Mouse (Mus musculus): Measurements from ENCODE around the gene Fbxl16.

The Fbxl16 gene

DNA sequence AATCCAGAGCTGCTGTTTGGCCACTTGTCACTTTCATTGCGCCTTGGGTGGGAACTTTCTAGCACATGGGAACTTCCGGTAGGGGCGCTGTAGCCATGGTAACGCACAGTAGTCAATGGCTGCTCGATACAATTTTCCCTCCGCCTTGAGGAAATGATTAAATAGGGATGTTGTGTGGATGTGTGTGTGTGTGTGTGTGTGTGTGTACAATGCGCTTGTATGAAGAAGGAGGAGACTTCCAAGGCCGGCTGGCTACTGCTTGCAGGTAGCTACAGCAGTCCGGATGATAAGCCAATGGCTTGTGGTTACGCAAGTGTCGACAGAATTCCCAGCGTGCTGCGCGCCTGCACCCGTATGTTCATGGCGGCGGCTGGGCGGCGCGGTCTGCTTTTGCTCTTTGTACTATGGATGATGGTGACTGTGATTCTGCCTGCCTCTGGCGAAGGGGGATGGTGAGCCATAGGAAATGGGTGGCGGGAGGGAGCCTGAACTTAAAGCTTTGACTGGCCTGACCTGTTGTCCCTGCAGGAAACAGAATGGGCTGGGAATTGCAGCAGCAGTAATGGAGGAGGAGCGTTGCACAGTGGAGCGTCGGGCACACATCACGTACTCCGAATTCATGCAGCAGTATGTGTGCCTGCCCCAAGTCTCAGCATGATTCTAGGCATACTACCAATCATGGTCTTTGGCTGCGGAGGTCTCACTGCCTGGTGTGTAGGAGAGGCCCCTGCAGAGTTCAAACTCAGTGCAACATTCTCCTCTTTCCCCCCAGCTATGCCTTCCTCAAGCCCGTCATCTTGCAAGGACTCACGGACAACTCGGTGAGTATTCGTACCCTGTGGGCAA is 20.1 kb downstream of the Fbxl16 start, which contains the start of gene Jmjd8:
Gene Jmjd8, plus strand, starts transcription at position 156 of the 846 bp plus-strand sequence.
- DNase-seq (ENCODE audit: low read depth, low spot score): peak; percentile 75

DNA sequence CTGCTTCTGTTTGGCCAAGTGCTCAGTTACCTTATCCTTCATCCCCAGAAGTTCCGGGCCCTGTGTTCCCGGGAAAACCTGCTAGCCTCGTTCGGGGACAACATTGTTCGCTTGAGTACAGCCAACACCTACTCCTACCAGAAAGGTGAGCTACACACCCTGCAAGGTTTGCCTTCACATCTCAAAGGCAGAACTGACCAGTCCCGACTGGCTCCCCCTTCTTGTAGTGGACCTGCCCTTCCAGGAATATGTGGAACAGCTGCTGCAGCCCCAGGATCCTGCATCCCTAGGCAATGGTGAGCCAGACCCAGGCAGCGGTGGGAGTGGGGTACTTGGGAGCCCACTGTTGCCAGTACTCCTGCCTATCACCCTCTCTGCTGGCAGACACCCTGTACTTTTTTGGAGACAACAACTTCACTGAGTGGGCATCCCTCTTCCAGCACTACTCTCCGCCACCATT is 20.7 kb downstream of the Fbxl16 start:
- DNase-seq (ENCODE audit: low read depth, low spot score): no peak

GRCm38 (mm10) chr17:25830200-25830753 is 21.4 kb downstream of the Fbxl16 start:
- no peak for DNase-seq (ENCODE audit: low read depth, low spot score)

DNA sequence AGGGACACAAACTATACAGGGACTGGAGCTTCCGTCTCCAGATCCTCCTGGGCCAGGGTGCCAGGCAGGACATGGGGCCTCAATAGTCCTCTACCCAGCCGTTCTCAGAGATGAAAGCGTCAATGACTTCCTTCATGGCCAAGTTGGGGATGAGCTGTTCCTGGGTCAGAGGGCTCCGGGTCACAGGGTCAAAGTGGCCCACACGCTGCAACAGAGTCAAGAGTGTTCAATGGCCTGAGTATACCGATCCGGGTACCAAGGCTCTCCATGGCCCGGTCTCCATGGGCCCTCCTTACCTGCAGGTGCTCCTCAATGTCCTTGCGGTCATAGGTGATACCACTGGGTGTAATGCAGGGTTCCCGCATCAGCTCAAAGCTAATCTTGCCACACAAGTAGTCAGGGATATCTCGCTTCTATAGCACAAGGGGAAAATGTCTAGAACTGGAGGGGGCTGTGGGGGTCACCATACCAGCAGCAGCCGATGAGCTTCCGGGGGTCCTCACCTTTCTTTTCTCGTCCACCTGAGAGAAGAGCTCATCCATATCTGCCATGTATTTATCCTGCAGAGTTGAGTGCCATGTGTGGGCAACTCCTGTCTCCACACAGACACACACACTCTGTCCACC is 22.0 kb downstream of the Fbxl16 start:
- no peak for DNase-seq (ENCODE audit: low read depth, low spot score)

DNA sequence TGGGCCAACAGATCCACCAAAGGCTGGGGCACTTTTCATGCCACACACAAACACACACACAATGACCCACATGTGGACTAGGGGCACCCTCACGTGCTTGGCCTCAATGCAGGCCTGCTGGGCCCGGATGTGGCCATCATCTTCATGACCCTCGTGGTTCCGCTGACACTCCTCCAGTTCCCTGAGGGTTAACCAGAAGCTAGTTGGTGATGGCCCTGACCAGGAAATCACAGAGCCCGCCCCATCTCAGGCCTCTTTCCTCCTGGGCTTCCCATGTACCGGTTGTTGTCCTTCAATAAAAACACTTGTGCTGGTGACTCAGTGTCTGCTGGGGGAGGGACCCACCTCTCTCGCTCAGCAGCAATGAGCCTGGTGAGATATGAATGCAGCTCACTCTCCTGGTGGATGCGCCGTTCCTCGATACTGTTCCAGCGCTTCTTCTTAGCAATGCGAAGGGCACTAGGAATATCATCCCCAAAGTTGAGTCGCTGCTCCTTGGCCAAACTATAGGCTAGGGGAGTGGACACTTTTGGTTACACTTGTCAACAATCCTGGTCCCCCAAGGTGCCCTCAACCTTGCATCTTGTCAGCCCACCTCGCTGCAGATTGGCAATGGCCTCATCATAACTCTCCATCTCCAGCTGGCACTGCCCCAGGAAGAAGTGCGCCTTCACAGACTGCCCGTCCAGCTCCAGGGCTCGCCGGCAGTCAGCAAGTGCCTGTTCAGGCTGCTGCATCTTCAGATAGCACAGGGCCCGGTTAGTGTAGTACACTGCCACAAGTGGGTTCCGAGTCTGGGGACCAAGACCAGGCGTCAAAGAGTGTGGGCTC is 22.8 kb downstream of the Fbxl16 start:
- DNase-seq (ENCODE audit: low read depth, low spot score): no peak

- DNase-seq (ENCODE audit: low read depth, low spot score): peak; percentile 98
Measured at GRCm38 (mm10) chr17:25832436-25833290, 23.8 kb downstream of the Fbxl16 start.

DNA sequence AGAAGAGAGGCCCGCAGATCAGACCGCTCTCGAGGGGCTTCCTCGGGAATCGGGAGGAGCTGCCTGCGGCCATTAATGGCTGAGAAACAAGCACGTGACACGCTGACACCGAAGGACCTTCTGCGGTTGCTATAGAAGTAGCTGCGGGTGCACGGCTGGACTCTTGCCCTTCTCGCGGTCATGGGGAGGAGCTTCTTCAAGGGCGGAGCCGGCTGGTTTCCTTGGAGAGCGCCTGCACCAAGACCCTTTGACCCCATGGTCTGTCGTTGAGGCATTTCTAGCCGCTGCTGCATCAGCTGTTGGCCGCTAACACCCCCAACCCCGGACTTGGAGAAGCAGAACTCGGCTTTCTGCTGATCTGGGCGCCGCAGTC is 24.4 kb downstream of the Fbxl16 start, which contains the start of gene Stub1:
Gene Stub1, minus strand, starts transcription at position 114 of the 373 bp plus-strand sequence.
- peak; percentile 89 for DNase-seq (ENCODE audit: low read depth, low spot score)

GRCm38 (mm10) chr17:25833961-25834594 is 25.2 kb downstream of the Fbxl16 start:
- DNase-seq (ENCODE audit: low read depth, low spot score): no peak

DNA sequence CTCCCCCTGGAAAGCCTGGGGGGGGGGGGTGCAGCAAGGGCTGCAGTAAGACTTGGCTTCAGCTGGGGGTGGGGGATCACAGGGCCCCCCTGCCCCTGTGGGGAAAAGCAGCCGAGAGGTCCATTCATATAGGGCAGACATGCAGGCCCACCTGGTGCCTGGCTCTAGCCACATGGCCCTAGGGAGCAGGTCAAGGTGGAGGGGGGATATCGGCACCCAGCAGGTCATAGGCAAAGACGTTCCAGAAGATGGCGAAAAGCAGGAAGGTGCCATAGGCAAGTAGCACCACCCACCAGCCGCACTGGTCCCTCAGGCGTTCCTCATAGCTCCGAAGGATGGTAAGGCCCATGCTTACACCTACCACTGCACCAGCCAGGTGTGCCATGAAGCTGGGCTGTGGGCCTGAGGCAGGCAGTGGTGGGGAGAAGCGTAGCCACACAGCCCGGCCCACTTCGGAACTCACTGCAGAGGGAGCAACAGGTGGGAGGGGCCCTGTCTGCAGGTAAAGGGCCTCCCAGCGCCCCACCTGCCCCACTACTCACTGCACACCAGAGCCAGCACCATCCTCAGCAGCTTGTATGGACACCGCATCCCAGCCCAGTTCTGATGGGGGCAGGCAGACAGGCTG is 25.8 kb downstream of the Fbxl16 start:
- no peak for DNase-seq (ENCODE audit: low read depth, low spot score)

GRCm38 (mm10) chr17:25835301-25835700 is 26.4 kb downstream of the Fbxl16 start:
- DNase-seq (ENCODE audit: low read depth, low spot score): no peak

- no peak for DNase-seq (ENCODE audit: low read depth, low spot score)
Measured at GRCm38 (mm10) chr17:25835816-25836215, 26.9 kb downstream of the Fbxl16 start.

- DNase-seq (ENCODE audit: low read depth, low spot score): no peak
Measured at GRCm38 (mm10) chr17:25836397-25837075, 27.7 kb downstream of the Fbxl16 start.

DNA sequence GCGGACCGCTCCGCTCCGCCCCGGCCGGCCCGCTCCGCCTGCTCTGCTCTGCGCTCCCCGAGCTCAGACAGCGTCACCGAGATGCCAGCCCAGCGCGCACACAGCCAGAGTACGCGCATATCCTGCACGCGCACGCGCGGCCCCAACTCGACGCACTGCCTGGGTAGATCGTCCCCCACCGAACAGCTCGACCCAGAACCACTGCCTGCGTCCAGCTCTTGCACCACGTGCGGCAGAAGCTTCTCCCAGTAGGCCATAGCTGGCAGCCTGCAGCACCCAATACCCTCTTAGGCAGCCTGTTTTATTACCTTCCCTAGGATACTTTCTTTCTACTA is 28.2 kb downstream of the Fbxl16 start, which contains the start of gene Rhbdl1:
Gene Rhbdl1, minus strand, starts transcription at position 220 of the 335 bp plus-strand sequence.
- peak; percentile 66 for DNase-seq (ENCODE audit: low read depth, low spot score)

DNA sequence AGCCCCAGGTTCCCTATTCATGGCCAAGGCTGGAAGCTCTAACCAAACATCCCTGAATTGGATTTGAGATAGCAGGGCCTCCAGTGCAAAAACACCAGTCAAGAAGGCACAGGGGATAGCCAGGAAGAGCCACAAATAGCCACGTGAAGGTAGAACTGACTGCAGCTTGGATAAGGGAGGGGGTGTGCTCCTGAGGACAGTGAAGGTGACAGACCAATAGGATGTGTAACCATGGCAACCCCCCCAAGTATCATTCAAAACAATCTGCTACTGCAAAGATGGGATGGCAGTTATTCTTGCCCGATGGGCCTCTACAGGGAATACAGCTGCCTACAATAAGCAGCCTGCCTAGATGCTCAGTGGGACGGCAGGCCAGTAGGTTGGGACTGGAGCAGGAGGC is 28.6 kb downstream of the Fbxl16 start:
- no peak for DNase-seq (ENCODE audit: low read depth, low spot score)

GRCm38 (mm10) chr17:25838904-25839303 is 30.0 kb downstream of the Fbxl16 start:
- no peak for DNase-seq (ENCODE audit: low read depth, low spot score)

DNA sequence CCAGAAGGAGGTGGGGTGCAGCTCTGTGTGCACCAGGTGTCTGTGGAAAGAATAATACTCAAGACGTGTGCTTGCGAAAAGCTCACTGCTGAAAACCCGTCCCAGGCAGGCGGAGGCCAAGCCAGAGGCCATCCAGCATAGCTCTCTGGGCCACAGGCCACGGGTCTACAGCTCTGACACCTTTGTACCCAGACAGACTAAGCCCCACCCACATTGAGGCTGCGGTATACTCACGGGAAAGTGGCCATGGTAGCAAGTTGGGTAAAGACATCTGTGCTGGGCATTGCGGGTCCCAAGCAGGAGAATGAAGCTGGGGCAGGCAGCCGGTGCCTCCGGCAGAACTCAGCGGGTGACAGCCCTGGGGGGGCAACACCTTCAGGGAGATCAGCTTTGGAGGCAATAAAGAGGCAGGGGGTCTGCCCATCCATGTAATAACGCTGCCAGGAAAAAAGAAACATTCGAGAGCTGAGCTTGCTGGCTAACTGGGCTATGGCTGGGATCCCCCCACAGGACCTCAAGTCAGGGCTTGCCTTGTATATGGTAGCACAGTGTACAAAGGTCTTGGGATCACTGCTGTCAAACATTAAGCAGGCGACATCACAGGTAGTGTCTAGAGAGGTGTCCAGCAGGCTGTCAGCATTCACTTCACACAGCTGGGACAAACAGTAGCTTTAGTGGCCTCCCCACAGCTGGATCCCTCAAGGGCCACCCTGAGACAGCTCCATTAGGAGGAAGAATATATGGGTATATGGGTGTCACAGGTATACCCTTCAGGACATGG is 30.8 kb downstream of the Fbxl16 start:
- DNase-seq (ENCODE audit: low read depth, low spot score): no peak

DNA sequence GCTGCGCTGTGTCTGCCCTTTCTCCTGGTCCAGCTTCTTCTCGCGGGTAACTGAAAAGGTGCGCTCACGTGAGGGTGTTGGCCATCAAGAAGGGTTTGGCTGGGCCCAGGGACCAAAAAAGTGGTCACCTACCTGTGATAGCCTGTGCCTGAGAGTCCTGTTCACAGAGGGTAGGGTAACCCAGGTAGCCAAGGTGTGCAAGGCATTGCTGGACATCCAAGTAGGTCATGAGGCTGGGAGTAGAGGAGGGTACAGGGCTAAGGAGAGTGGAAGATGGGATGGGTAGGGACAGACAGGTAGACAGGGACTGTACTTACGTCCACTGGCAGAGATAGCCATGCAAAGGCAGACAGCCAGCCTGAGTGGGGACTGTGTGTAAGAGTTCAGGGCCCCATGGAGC is 31.6 kb downstream of the Fbxl16 start:
- no peak for DNase-seq (ENCODE audit: low read depth, low spot score)

DNA sequence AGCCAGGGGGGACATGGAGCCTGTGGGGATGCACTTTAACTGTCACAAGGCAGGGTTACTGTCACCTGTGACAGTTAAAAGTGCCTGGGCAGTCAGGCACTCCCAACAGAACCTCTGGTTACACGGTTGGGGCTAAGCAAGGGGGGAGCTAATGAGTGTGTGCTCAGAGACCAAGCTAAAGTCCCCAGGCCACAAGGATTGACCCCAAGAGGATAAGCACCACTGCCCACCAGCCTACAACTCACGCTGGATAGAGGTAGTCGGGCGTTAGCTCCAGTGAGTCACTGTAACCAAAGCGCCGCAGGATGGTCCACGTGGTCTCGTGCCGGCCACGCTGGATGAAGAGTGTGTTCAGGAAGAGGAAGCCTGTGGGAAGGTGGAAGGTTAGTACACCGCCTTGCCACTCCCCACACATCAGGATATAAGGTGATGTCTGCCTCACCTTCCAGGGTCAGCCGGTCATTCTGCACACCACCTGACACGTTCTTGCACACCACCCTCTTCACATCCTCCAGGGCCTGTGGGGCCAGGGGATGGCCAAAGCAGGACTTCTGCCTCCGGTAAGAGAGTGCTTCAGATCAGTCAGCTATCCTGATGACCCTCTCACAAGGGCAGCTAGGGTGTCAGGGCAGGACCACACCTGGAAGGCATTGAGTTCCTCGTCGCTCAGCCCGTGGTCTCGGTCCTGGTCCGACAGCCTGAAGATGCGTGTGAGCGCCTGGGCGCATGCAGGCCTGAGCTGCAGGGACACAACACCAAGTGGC is 32.4 kb downstream of the Fbxl16 start, which contains the start of gene Gm20683:
Gene Gm20683, minus strand, starts transcription at position 647 of the 764 bp plus-strand sequence.
- no peak for DNase-seq (ENCODE audit: low read depth, low spot score)
